Mouse (Mus musculus): Measurements from ENCODE around the gene Nsa2. TPM values are rescaled to one million over a fixed set of nuclear protein-coding genes. Genes with fewer than 3 reads are reported as not detected.
"Not testable (repeated sequence)": the region's sequence is repeated elsewhere in the genome, so short reads cannot be mapped to it uniquely, and the experiment has no call there.

Gene Nsa2
- polyA plus RNA-seq, 1 experiment from 2014 or later: 66.6 TPM

- not testable (repeated sequence) for H3K9me3 ChIP-seq; ATAC-seq (ENCODE audit: low FRiP score, low read depth); H3K4me1 ChIP-seq; H3K27ac ChIP-seq; H3K27me3 ChIP-seq
- H3K9ac ChIP-seq: peak overlapping the region; percentile 90
- 29% methylated on average over 8 of the region's 8 CpGs for WGBS
- peaks cover 25% of the 10 kb centered on the region for H3K36me3 ChIP-seq
- H3K4me3 ChIP-seq: peak overlapping the region; percentile 91
- peak overlapping the region; percentile 60 for H3K4me2 ChIP-seq (replicated peaks)
Observed at GRCm38 (mm10) chr13:97138404-97138931, 731 bp upstream of the Nsa2 start.

DNA sequence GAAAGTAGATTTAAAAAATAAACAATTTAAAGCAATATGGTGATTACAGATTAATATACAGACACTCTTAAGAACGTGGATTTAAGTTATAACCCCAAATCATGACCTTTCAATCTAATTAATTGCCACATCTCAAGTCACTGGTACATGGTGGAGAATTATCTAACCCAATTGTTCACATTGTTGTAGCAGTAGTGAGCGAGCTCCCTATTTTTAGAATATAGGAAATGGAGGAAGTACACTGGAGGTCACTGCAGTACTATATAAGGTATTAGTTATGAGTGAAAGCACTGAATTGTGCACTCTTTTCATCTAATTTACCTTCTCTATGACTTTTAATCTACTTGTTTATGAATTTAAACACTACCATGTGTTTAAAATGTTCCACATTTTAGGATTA is 7.3 kb downstream of the Nsa2 start:
- H3K4me2 ChIP-seq (replicated peaks); H3K27me3 ChIP-seq; H3K4me3 ChIP-seq; H3K27ac ChIP-seq; H3K9me3 ChIP-seq; ATAC-seq (ENCODE audit: low FRiP score, low read depth); H3K4me1 ChIP-seq; H3K9ac ChIP-seq: not testable (repeated sequence)
- WGBS: no CpG with 5 or more reads among the region's 2 CpGs
- H3K36me3 ChIP-seq: peaks cover 30% of the 10 kb centered on the region

DNA sequence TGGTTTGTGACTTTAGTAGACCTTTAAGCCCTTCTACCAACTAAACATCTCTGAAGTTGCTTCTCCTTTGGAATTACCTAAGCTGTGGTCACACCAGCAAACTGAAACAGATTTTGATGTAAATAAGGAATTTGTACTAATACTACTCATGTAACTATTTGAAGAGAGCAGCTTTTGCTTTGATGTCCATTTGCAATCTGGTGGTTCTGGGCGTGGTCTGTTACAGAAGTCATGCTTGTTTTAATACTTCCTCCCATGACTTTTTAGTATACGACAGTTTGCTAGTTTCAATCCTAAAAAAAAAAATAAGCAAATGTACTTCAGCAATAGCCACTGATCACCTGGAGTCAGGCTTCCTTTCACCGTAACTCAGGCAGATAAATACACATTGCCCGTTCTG is 8.1 kb downstream of the Nsa2 start:
- H3K27ac ChIP-seq; ATAC-seq (ENCODE audit: low FRiP score, low read depth); H3K9ac ChIP-seq; H3K4me2 ChIP-seq (replicated peaks); H3K9me3 ChIP-seq; H3K27me3 ChIP-seq; H3K4me1 ChIP-seq; H3K4me3 ChIP-seq: not testable (repeated sequence)
- WGBS: 87% methylated on average over 4 of the region's 4 CpGs
- H3K36me3 ChIP-seq: peaks cover 27% of the 10 kb centered on the region

DNA sequence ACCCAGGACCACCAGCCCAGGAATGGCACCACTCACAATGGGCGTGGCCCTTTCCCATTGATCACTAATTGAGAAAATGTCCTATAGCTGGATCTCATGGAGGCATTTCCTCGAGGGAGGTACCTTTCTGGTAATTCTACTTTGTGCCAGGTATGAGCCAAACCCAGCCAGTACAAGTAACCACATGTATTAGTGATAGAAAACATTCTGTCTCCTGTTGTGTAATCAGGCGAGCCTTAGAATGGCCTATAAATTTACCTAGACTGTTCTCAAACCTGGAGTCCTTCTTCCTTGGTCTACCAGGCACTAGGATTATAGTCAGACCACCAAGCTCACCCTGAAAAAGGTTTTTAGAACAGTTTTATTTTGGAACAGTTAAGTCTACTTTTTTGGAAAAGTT is 16.4 kb downstream of the Nsa2 start:
- Histone ChIP-seq H3K4me1 (no peaks in the 10 kb centered on the region), H3K4me3 (no peak overlapping the region), H3K36me3 (peaks cover 16% of the 10 kb centered on the region), H3K9ac (no peak overlapping the region), H3K9me3 (no peaks in the 10 kb centered on the region), H3K4me2 (replicated peaks) (no peak overlapping the region), H3K27ac (no peak overlapping the region), H3K27me3 (no peaks in the 10 kb centered on the region)
- ATAC-seq (ENCODE audit: low FRiP score, low read depth): no peak
- whole genome bisulfite sequencing: 60% methylated on average over 3 of the region's 3 CpGs

DNA sequence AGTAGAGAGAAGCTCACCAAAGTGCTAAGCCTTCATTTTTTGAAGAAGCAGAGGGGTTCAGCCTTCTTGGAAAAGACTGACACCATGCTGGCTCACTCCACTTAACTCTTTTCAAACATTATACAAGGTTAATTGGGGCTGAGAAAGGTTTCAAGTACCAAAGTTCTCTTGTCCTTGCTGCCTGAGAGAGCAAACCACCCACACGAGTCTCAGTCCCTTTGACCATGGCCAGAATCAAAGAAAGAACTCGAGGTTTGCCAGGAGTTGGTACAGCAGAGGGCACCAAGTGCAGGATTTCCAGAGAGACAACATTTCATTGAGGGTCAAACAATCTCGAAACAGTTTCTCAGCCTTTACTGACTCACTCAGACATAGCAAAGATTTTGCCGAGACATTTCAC is 28.7 kb downstream of the Nsa2 start:
- Histone ChIP-seq H3K9ac (no peak overlapping the region), H3K9me3 (no peaks in the 10 kb centered on the region), H3K4me2 (replicated peaks) (no peak overlapping the region), H3K4me1 (no peaks in the 10 kb centered on the region), H3K27ac (no peak overlapping the region), H3K4me3 (no peak overlapping the region), H3K36me3 (peaks cover 18% of the 10 kb centered on the region), H3K27me3 (no peaks in the 10 kb centered on the region)
- ATAC-seq (ENCODE audit: low FRiP score, low read depth): no peak
- 82% methylated on average over 4 of the region's 4 CpGs for WGBS

DNA sequence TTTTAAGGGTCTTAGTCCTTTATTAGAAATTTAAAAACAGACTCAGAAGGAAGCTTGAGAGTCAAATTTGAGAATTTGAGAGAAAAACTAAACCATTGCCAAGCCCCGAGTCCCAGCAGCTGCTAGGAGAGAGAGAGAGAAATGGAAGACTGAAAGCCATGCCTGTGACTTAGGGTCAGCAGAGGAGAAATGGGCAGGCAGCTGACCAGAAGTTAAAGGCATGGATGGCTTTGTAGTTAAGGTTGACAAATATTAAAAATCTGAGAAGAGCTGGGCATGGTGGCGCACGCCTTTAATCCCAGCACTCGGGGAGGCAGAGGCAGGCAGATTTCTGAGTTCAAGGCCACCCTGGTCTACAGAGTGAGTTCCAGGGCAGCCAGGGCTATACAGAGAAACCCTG is 30.0 kb downstream of the Nsa2 start:
- H3K27me3 ChIP-seq; ATAC-seq (ENCODE audit: low FRiP score, low read depth); H3K9ac ChIP-seq; H3K4me2 ChIP-seq (replicated peaks); H3K4me1 ChIP-seq; H3K27ac ChIP-seq; H3K9me3 ChIP-seq; H3K4me3 ChIP-seq: not testable (repeated sequence)
- 89% methylated on average over 4 of the region's 4 CpGs for WGBS
- H3K36me3 ChIP-seq: peaks cover 10% of the 10 kb centered on the region

DNA sequence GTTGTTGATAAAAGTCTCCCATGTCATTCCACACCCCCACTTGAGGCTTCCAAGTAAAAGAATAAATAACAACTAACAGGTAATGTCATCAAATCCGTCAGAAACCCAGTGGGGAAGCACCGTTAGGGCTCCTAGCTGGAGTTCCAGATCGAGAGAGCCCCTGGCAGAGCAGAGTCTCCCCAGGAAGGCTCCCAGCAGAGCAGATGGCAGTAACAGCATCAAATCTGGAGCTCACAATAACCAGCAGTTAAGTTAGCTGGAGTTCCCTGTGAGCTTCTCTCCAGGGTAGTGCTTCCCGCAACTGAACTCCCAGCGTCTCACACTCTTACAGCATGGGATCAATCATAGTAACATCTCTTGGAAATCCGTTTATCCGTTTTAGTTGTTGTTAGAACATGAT is 32.7 kb downstream of the Nsa2 start:
- H3K9me3 ChIP-seq: no peaks in the 10 kb centered on the region
- no peaks in the 10 kb centered on the region for H3K4me1 ChIP-seq
- no peak overlapping the region for H3K4me2 ChIP-seq (replicated peaks)
- no peak overlapping the region for H3K4me3 ChIP-seq
- H3K27ac ChIP-seq: no peak overlapping the region
- no peaks in the 10 kb centered on the region for H3K27me3 ChIP-seq
- peaks cover 2% of the 10 kb centered on the region; the same call in 1 of the 2 replicates for H3K36me3 ChIP-seq
- 74% methylated on average over 7 of the region's 7 CpGs for WGBS
- no peak for ATAC-seq (ENCODE audit: low FRiP score, low read depth)
- H3K9ac ChIP-seq: no peak overlapping the region

- Histone ChIP-seq H3K4me1 (no peaks in the 10 kb centered on the region), H3K36me3 (no peaks in the 10 kb centered on the region), H3K9ac (no peak within 1 kb of the TSS), H3K9me3 (no peaks in the 10 kb centered on the region), H3K27ac (no peak within 1 kb of the TSS), H3K27me3 (no peaks in the 10 kb centered on the region), H3K4me2 (replicated peaks) (no peak within 1 kb of the TSS), H3K4me3 (no peak within 1 kb of the TSS)
- ATAC-seq (ENCODE audit: low FRiP score, low read depth): no peak
- WGBS: 82% methylated on average over 22 of the region's 22 CpGs
Observed at GRCm38 (mm10) chr13:97099187-97099852, 38.4 kb downstream of the Nsa2 start, which contains the start of gene Gm6169. Gm6169 (minus strand) TSS chr13:97099237.

- Histone ChIP-seq H3K9me3 (no peaks in the 10 kb centered on the region), H3K27ac (no peak overlapping the region), H3K4me2 (replicated peaks) (no peak overlapping the region), H3K36me3 (0 out of 2 replicates have a peak, but pooled peaks cover 4% of the 10 kb centered on the region), H3K4me3 (no peak overlapping the region), H3K4me1 (no peaks in the 10 kb centered on the region), H3K27me3 (no peaks in the 10 kb centered on the region), H3K9ac (no peak overlapping the region)
- 88% methylated on average over 4 of the region's 4 CpGs for WGBS
- no peak for ATAC-seq (ENCODE audit: low FRiP score, low read depth)
Observed at GRCm38 (mm10) chr13:97095726-97096125, 42.0 kb downstream of the Nsa2 start.

DNA sequence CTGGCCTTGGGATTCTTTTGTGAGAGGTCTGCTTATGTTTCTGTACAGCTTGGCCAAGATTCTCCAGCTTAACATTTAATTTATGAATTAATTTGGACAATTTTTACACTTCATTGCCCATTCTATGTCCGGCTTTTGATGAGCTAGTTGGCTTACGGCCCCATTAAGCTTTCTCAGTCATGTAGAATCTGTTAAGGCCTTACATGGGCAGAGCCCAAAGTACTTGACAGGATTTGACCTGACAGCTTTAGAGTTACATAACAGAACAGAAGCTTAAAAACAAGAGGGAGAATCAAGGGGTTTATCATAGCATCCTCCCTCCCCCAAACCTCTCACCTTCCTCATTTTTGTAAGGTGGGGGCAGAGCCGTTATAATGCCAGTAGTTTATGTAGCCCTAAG is 49.6 kb downstream of the Nsa2 start:
- WGBS: 88% methylated on average over 3 of the region's 3 CpGs
- Histone ChIP-seq H3K4me3 (no peak overlapping the region), H3K27me3 (no peaks in the 10 kb centered on the region), H3K4me2 (replicated peaks) (no peak overlapping the region), H3K9me3 (no peaks in the 10 kb centered on the region), H3K4me1 (no peaks in the 10 kb centered on the region), H3K36me3 (no peaks in the 10 kb centered on the region), H3K9ac (no peak overlapping the region), H3K27ac (no peak overlapping the region)
- ATAC-seq (ENCODE audit: low FRiP score, low read depth): no peak

DNA sequence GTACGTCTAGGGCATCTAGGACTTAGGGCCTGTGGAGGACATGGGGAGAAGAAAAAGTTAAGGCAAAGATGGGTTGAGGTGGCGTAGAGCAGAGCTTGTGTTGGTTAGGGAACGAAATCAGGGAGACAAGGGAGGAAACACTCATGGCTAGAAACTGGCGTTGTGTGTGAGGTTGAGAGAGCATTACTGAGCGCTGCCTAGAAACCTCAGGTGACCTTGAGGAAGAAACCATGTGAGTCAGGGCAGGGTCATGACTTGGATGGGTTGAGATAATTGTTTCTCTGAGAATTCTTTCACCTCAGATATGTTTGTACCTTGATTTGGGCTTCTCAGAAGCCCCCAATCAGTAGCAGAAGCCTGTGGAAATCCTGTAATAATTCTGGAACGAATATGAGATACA is 50.3 kb downstream of the Nsa2 start:
- WGBS: 94% methylated on average over 6 of the region's 6 CpGs
- ATAC-seq (ENCODE audit: low FRiP score, low read depth): no peak
- H3K9me3 ChIP-seq: no peaks in the 10 kb centered on the region
- no peak overlapping the region for H3K4me3 ChIP-seq
- H3K27me3 ChIP-seq: no peaks in the 10 kb centered on the region
- H3K9ac ChIP-seq: no peak overlapping the region
- H3K4me1 ChIP-seq: no peaks in the 10 kb centered on the region
- no peak overlapping the region for H3K4me2 ChIP-seq (replicated peaks)
- H3K27ac ChIP-seq: no peak overlapping the region
- H3K36me3 ChIP-seq: no peaks in the 10 kb centered on the region

- Histone ChIP-seq H3K4me3 (no peak overlapping the region), H3K27ac (no peak overlapping the region), H3K4me2 (replicated peaks) (no peak overlapping the region), H3K4me1 (no peaks in the 10 kb centered on the region), H3K9ac (no peak overlapping the region), H3K9me3 (no peaks in the 10 kb centered on the region), H3K27me3 (no peaks in the 10 kb centered on the region), H3K36me3 (no peaks in the 10 kb centered on the region)
- no peak for ATAC-seq (ENCODE audit: low FRiP score, low read depth)
- WGBS: 88% methylated on average over 7 of the region's 9 CpGs
Observed at GRCm38 (mm10) chr13:97086316-97086715, 51.4 kb downstream of the Nsa2 start.

DNA sequence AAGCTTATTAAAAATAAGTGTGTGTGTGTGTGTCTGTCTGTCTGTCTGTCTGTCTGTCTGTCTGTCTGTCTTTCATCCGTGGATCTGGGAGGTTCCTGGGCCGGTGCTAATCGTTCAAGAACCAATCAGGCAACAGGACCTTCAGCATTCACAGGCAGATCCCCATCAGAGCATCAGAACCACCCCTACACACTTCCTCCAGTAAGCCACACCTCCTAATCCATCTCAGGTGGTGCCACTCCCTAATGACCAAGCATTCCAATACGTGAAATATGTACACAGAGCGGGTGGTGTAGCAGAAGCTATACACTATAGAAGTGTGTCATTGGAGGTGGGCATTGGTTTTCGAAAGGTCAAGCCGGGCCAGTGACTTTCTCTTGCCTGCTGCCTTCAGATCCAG is 55.3 kb downstream of the Nsa2 start:
- no peak overlapping the region for H3K4me3 ChIP-seq
- H3K9me3 ChIP-seq: no peaks in the 10 kb centered on the region
- H3K27ac ChIP-seq: no peak overlapping the region
- no peak overlapping the region for H3K9ac ChIP-seq
- H3K36me3 ChIP-seq: no peaks in the 10 kb centered on the region
- H3K27me3 ChIP-seq: no peaks in the 10 kb centered on the region
- no peak overlapping the region for H3K4me2 ChIP-seq (replicated peaks)
- no peak for ATAC-seq (ENCODE audit: low FRiP score, low read depth)
- WGBS: 90% methylated on average over 7 of the region's 7 CpGs
- no peaks in the 10 kb centered on the region for H3K4me1 ChIP-seq
